Mouse (Mus musculus) A20 (cell line): ENCODE results near the gene Olfr1116.
"Not testable (repeated sequence)": the region's sequence is repeated elsewhere in the genome, so short reads cannot be mapped to it uniquely, and the experiment has no call there.

Source experiments
- DNase-seq: peaks from one replicate; pipeline ENCODE4 v3.0.0-alpha.2; 2011; ENCODE audit warnings: low read depth, low spot score

The Olfr1116 gene

GRCm38 (mm10) chr2:87267234-87267633 lies at the start of gene Olfr1116:
Olfr1116 (plus strand) TSS chr2:87267534.
- no peak for DNase-seq

- DNase-seq, result no peak
These were observed 19.6 kb upstream of the Olfr1116 start, which contains the start of gene Olfr1115 for GRCm38 (mm10) chr2:87247713-87248112. Olfr1115 (plus strand) TSS chr2:87248013.

GRCm38 (mm10) chr2:87293977-87294376 lies 26.6 kb downstream of the Olfr1116 start:
- not testable (repeated sequence) for DNase-seq

- DNase-seq, result no peak
These were observed 39.9 kb downstream of the Olfr1116 start, which contains the start of gene Olfr1118 for GRCm38 (mm10) chr2:87307281-87307680. Olfr1118 (plus strand) TSS chr2:87307581.
